Mouse (Mus musculus) forebrain, embryonic 15.5 days (tissue): ENCODE data around the gene Ccdc190. TPM values are rescaled to one million over a fixed set of nuclear protein-coding genes. Genes with fewer than 3 reads are reported as not detected.

Experiments used
- ATAC-seq: fragments of 200-750 bp; cut with Nextera tagmentation; replicated peaks from 2 replicates; pipeline ENCODE4 v1.8.0; 2017; ENCODE audit warnings: mild to moderate bottlenecking, moderate TSS enrichment, moderate library complexity
- H3K27ac ChIP-seq: fragments of 300-500 bp; sonication (generic); replicated peaks from 2 replicates; pipeline ENCODE4 v1.5.1; 2015; ENCODE audit warnings: mild to moderate bottlenecking, inconsistent platforms
- H3K27me3 ChIP-seq: fragments of 300-500 bp; sonication (generic); 2 replicates; pipeline ENCODE4 v1.6.1; 2015; ENCODE audit warnings: inconsistent platforms
- H3K36me3 ChIP-seq: fragments of 300-500 bp; sonication (generic); 2 replicates; pipeline ENCODE4 v1.6.1; 2015; ENCODE audit warnings: mild to moderate bottlenecking, inconsistent platforms
- H3K4me1 ChIP-seq: fragments of 300-500 bp; sonication (generic); 2 replicates; pipeline ENCODE4 v1.6.1; 2015; ENCODE audit warnings: inconsistent platforms
- H3K4me2 ChIP-seq: fragments of 300-500 bp; sonication (generic); replicated peaks from 2 replicates; pipeline ENCODE4 v1.6.1; 2015; ENCODE audit warnings: mild to moderate bottlenecking, inconsistent platforms
- H3K4me3 ChIP-seq: fragments of 300-500 bp; sonication (generic); 2 replicates; pipeline ENCODE4 v1.5.1; 2015; ENCODE audit warnings: mild to moderate bottlenecking, inconsistent platforms
- H3K9ac ChIP-seq: fragments of 300-500 bp; sonication (generic); replicated peaks from 2 replicates; pipeline ENCODE4 v1.6.1; 2015; ENCODE audit warnings: mild to moderate bottlenecking, inconsistent platforms
- H3K9me3 ChIP-seq: fragments of 300-500 bp; sonication (generic); 2 replicates; pipeline ENCODE4 v1.6.1; 2016; ENCODE audit warnings: inconsistent platforms
- WGBS: fragments of 180-500 bp; shearing (Covaris S2); methylation state at CpG from one replicate; pipeline ENCODE4 v1.1.7; 2015; ENCODE audit warnings: mixed read lengths; 5-methylcytosine and 5-hydroxymethylcytosine counted together
- polyA plus RNA-seq: library from polyadenylated mRNA; unstranded; fragments of >200 nt; fragmentation: Nextera tagmentation; extraction: Ambion mirVana; gene quantifications from 2 replicates; pipeline ENCODE4 v1.2.1, GENCODE M21; 2015

Ccdc190 gene
- polyA plus RNA-seq, 1 experiment from 2014 or later = 1.9 TPM

DNA sequence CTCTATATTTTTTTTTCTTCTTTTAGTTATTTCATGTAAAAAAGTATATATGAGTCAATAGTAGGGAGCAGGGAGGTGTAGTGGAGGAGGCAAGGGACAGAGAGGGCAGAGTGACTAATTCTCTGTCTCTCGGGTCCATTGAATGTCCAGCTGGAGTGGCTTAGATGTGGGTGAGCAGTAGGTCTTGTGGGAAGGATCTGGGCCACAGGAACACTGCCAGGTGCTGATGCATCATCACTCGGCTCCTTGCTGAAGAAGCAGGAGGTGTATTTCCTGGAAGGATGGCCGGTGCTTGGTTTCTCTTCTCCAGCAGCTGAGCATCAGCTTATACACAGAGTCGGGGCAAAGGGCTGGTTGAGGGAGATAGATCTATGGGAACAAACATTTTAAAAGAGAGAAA is 49.2 kb downstream of the Ccdc190 start:
- 85% methylated on average over 4 of the region's 4 CpGs for WGBS

More for the DNA sequence above, 49.2 kb downstream of the Ccdc190 start:
- Histone ChIP-seq H3K4me2 (no peak overlapping the region), H3K4me3 (no peak overlapping the region), H3K9me3 (no peaks in the 10 kb centered on the region), H3K9ac (no peak overlapping the region), H3K27ac (no peak overlapping the region), H3K27me3 (no peaks in the 10 kb centered on the region), H3K4me1 (no peaks in the 10 kb centered on the region), H3K36me3 (no peaks in the 10 kb centered on the region)
- ATAC-seq = no peak

Other genes with a start within 250 kb of the Ccdc190 start
- 50.6 and 54.3 TPM in 2 replicates for gene Rgs4, start 181.0 kb upstream of the Ccdc190 start, polyA plus RNA-seq
- gene Hsd17b7, start 40.6 kb downstream of the Ccdc190 start, polyA plus RNA-seq = 15.2 and 17.6 TPM in 2 replicates
- gene Ddr2, start 182.1 kb downstream of the Ccdc190 start, polyA plus RNA-seq = 8.1 and 8.5 TPM in 2 replicates
- gene Uap1, start 246.3 kb downstream of the Ccdc190 start, polyA plus RNA-seq = 55.2 and 58.7 TPM in 2 replicates